Mouse (Mus musculus) left cerebral cortex, postnatal 10 days (tissue): ENCODE results near the gene Ubxn11. TPM values are rescaled to one million over a fixed set of nuclear protein-coding genes. Genes with fewer than 3 reads are reported as not detected.

Source experiments
- DNase-seq, 2 experiments: peaks; one replicate each; pipeline ENCODE4 v3.0.0; 2021 to 2022; ENCODE audit warnings: low spot score in 2 of 2, mixed read lengths in 1 of 2; ENCODE audit errors: extremely low spot score in 1 of 2
- intact Hi-C: fragments of 180-260 bp; cut with DNase I; formaldehyde crosslinking; loops from one replicate; pipeline ENCODE4 v1.15.1; 2025
- total RNA-seq, 2 experiments: library from RNA; stranded (reverse); gene quantifications; 2 replicates each; pipeline ENCODE4 v1.2.3; 2021

Ubxn11 gene
- total RNA-seq, 2 experiments from 2014 or later = 22.6 to 24.9 TPM

DNA sequence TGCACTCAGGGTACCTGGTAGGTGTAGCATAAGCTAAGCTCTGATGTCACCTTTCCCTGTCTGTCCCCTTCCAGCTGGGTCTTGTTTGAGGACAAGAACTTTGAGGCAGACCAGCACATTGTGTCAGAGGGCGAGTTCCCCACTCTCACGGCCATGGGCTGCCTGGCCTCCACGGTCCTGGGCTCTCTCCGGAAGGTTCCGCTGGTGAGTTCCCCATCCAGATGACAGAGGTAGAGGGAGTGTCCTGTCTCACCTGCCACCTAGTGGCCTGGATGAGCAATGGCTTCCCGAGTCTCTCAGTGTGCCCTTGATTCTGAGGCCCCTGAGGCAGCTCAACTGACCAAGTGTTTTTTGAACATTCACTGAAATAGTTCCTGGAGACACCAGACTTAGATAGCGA is 15.0 kb upstream of the Ubxn11 start:
- DNase-seq = no peak
- intact Hi-C loops = no loop called here

DNA sequence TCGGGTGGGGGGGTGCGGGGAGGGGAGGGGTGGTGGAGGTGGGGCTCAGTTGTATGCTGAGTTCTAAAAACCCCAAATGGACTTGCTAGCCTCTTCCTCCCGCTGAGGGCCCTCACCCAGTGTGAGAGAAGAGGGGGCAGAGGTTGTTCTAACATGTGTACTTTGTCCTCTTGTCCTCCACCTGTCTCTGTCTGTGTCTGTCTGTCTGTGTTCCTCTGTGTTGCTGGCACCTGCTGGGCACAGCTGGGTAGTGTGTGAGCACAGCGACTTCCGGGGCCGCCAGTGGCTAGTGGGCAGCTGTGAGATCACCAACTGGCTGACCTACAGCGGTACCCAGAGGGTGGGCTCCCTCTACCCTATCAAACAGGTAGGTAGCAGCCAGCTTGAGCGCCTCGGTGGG is 13.3 kb upstream of the Ubxn11 start:
- intact Hi-C loops = no loop called here
- no peak for DNase-seq

GRCm38 (mm10) chr4:134090521-134091224 is 11.7 kb upstream of the Ubxn11 start:
- DNase-seq = no peak
- intact Hi-C loops = no loop called here

DNA sequence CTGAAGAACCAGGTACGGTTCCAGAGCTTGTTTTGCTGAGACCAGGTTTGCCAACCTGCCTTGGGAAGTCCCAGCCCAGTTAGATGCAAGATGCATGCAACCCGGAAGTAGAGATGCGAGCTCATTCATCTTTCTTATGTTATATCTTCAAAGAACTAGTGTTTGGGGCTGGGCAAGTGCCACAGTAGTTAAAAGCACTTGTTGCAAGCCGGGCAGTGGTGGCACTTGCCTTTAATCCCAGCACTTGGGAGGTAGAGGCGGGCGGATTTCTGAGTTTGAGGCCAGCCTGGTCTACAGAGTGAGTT is 11.2 kb upstream of the Ubxn11 start:
- DNase-seq = no peak
- intact Hi-C loops = no loop called here

GRCm38 (mm10) chr4:134092382-134093288 is 9.7 kb upstream of the Ubxn11 start:
- peak in 1 of 2 experiments; percentile 60 for DNase-seq
- intact Hi-C loops = no loop called here

DNA sequence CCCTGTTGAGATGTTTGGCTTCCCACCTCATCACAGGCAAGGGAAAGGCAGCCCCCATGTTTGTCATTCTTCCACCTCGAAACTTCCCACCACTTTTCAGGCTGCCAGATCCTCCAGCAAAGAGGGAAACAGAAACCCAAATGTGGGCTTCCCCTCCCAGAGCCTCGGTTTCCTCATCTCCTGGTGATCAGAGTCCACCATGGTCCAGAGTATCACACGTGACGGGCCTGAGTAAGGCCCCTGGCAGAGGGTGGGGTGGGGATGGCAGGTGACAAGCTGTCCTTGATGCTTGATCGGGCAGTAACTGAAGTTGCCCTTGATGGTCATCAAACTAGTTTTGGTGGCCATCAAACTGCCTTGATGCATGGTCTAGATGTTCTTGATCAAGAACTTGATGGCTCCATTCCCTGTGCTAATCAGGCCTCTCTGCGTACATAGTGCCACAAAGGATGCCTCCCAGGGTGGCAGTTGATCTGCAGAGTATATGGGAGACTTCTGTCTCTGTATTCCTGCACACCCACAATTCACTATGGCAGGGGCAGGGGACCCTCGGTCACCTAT is 8.3 kb upstream of the Ubxn11 start:
- no peak for DNase-seq
- intact Hi-C loops = no loop called here

DNA sequence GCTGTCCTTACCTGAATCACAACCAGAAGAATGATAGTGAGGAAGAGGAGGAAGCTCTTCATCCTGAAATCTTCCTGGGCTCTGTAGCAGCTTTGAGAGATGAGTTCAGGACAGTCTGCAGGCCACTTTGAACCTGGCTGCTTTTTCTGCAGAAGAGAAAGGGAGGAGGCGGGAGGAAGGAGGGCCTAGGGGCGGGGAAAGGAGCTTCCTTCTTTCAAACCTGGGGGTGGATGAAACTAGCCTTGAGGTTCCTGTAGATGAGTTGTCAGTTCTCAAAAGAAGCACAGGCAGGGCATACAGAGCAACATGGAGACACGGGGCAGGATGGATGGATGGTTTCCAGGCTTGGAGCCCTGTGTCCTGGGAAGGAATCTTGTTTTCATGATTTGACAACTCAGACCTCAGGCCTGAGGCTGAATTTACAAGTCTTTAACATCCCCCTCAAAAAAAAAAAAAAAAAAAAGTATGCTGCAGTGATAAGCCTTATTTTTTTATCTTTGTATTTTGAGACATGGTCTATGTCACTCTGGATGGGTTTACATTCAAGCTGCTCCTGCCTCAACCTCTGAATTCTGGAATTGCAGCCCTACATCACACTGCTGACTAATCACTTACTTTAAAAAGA is 7.3 kb upstream of the Ubxn11 start, which contains the start of gene Cd52:
TSS of gene Cd52 (minus strand) at position 160 of the 625 bp plus-strand sequence.
- DNase-seq = no peak
- intact Hi-C loops = no loop called here

GRCm38 (mm10) chr4:134096120-134096519 is 6.2 kb upstream of the Ubxn11 start:
- DNase-seq = no peak
- intact Hi-C loops = no loop called here

DNA sequence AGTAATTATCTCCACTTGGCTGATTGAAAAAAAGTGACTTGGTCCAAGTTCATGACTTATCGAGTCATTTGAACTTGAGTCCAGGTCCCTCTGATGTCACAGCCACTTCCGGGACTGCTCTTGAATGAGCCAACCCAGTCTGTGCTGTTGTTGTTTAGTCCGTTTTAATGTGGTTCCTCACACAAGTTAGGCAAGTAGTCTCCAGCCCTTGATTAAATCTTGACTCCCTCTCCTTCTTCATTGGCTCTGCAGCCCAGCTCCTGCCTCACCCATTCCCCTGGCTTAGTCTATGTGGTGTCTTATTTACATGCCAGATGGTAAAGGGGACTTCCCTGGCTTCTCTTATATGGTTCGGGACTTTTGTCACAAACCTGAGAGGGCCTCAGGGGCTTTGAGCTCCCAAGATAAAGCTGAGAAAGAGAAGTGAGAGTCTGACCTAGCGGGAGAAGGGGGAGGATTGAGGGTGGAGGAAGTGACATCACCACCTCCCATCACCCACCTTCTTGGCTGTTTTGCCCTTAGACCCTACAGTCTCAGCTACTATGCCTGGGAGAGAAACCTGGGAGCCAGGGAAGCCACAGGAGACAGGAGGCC is 5.3 kb upstream of the Ubxn11 start:
- intact Hi-C loops = no loop called here
- no peak for DNase-seq

GRCm38 (mm10) chr4:134098628-134099027 is 3.7 kb upstream of the Ubxn11 start:
- intact Hi-C loops = no loop called here
- peak; percentile 39 to 64 for DNase-seq

- DNase-seq = no peak
- intact Hi-C loops = no loop called here
Observed at GRCm38 (mm10) chr4:134100245-134100644, 2.1 kb upstream of the Ubxn11 start.

- no peak for DNase-seq
- intact Hi-C loops = no loop called here
Observed at GRCm38 (mm10) chr4:134102742-134103119, 361 bp downstream of the Ubxn11 start.

- intact Hi-C loops = no loop called here
Observed at GRCm38 (mm10) chr4:134106105-134106504, 3.7 kb downstream of the Ubxn11 start.

DNA sequence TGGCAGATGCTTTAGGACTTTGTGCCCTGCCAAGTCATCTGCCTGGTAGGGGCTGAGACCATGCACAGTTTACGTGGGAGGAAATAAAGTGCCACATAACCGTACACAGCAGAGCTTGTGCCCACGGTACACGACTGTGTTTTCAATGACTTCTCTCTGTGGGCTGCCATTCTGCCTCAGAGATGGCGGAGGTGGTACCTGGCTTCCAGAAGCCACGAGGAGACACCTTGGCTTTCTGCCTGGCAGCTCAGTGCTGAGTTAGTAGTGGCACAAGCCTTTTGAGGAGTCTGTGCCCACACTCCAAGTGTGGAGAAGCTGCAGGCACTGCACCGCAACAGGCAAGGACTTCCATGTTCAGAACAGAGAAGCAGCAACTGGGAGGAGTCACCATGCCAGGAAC is 5.4 kb downstream of the Ubxn11 start:
- intact Hi-C loops = no loop called here
- no peak for DNase-seq

More at GRCm38 (mm10) chr4:134106105-134106504, 3.7 kb downstream of the Ubxn11 start:
- no peak for DNase-seq

DNA sequence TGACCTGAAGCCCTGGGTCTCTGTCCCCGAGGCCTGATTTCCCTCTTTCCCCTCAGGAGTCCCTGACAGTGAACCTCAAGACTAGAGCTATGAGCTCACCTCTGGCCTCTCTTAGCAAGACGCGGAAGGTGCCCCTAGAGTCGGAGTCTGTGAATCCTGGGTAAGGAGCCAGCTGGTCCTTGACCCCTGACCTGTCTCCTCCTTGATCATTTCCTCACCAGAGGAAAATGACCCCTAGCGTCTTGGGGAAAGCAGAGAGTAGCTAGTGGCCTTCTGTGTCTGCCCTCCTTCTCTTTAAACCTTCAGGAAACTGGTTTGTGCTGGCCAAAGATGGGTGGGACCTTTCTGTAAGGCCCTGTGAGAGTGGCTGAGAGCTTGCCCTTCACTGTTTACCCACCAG is 5.8 kb downstream of the Ubxn11 start:
- intact Hi-C loops = no loop called here

DNA sequence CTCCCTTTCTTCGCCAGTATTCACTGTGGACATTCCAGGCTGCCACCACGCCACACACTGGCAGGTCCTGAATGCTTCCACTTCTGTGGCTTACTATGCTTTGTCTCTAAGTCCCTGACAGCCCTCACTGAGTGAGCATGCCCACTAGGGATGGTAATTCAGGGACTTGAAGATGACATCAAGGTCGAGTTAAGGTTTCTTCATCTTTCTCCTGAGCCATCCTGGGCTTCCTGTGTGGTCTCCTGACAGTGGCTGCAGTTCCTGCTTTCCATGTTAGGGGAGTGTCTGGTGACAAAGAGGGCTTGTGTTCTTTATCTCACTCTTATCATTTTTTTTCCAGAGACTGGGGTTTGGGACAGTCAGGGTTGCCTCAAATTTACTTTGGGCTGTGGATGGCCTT is 8.3 kb downstream of the Ubxn11 start:
- no peak for DNase-seq
- intact Hi-C loops = no loop called here

More for the DNA sequence above, 5.8 kb downstream of the Ubxn11 start:
- DNase-seq = no peak

DNA sequence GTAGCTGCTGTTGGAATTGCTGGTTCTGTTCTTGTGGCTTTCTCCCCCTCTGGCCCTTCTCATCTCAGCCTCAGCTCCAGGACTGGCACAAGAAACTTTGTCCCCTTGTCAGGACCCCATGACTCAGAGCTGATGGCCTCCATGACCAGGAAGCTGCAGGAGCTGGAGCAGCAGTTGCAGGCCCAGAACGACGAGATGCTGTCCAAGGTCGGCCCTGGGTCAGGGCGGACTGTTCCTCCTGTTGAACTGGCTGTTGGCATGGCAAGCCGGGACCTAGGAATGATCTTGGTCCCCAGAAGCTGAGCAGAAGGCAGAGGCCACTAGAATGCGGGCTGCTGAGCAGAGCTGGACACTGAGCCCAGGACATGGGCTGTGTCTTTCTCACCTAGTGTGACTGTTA is 10.0 kb downstream of the Ubxn11 start:
- intact Hi-C loops = no loop called here
- DNase-seq = no peak

DNA sequence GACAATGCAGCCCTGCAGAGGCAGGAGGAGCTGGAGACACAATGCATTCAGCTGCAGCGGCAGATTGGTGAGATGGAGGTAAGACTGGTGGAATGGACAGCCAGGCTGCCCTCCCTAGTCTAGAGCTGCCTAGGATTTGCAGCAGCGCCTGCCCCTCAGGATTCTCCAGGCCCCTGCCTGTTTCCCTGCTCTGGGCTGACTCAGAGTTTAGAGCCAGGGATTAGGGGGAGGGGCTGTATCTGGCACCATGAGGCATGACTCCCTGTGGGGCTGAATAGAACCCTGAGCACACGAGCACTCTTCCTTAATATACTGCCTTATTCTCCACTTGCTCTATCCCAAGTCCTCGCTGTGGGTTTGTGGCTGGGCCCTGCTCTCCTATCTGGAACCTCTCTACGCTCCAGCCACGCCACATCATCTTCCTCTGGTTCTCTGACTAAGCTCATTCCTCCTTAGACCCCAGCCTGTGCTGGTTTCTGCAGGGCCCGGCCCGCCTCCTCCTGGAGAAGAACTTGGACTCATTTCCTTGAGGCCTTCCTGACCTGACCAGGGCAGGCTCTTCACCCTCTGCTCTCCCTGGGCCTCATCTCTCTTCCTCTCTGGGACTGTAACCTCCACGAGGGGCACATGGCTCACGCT is 11.1 kb downstream of the Ubxn11 start:
- no peak for DNase-seq
- intact Hi-C loops = no loop called here

DNA sequence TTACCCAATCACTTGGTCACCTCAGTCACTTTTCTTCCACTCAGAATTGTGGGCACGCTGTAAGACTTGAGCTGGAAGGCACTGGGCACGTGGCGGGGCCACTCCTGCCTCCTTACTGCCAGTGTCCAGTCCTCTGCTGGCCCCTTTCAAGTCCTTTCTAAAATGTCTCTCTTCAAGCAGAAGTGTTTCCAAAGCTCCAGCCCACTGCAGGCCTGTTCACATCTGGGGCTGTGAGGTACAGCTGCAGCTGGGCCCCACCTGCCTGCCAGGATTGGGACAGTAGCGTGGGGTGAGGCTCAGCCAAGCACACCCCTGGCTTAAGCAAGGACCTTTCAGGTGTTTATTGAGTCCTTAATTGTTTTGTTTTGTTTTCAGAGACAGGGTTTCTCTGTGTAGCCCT is 11.7 kb downstream of the Ubxn11 start:
- DNase-seq = no peak
- intact Hi-C loops = no loop called here
